Mouse (Mus musculus) frontal cortex, postnatal 10 days (tissue): ENCODE results near the gene Uox.

Experiments
- DNase-seq, 2 experiments: peaks; one replicate each; pipeline ENCODE4 v3.0.0; 2022; ENCODE audit warnings: low spot score in 2 of 2, mixed read lengths in 1 of 2

Uox gene

GRCm38 (mm10) chr3:146570148-146570782 lies at the start of gene Uox:
Gene Uox (plus strand): TSS chr3:146570426.
- no peak for DNase-seq

- peak; percentile 82 to 85 for DNase-seq
Observed at GRCm38 (mm10) chr3:146520798-146521651, 49.2 kb upstream of the Uox start, which contains the start of gene Rpf1. Gene Rpf1 (minus strand): TSS chr3:146521429.

- DNase-seq, result no peak
Observed at GRCm38 (mm10) chr3:146521652-146522020, 48.6 kb upstream of the Uox start.

GRCm38 (mm10) chr3:146528335-146528734 lies 41.9 kb upstream of the Uox start:
- no peak for DNase-seq

- no peak for DNase-seq
Observed at GRCm38 (mm10) chr3:146534986-146535385, 35.2 kb upstream of the Uox start.

- no peak for DNase-seq
Observed at GRCm38 (mm10) chr3:146540521-146541273, 29.5 kb upstream of the Uox start.

GRCm38 (mm10) chr3:146543632-146544031 lies 26.6 kb upstream of the Uox start:
- DNase-seq, result no peak

GRCm38 (mm10) chr3:146554816-146555215 lies 15.4 kb upstream of the Uox start:
- DNase-seq, result no peak

GRCm38 (mm10) chr3:146556567-146556966 lies 13.7 kb upstream of the Uox start:
- DNase-seq, result no peak

GRCm38 (mm10) chr3:146557507-146557906 lies 12.7 kb upstream of the Uox start:
- DNase-seq, result no peak

- DNase-seq, result no peak
Observed at GRCm38 (mm10) chr3:146562936-146563335, 7.3 kb upstream of the Uox start.

- DNase-seq, result peak; percentile 53 to 78
Observed at GRCm38 (mm10) chr3:146564268-146565064, 5.8 kb upstream of the Uox start.

GRCm38 (mm10) chr3:146565065-146565411 lies 5.2 kb upstream of the Uox start:
- DNase-seq, result no peak

- no peak for DNase-seq
Observed at GRCm38 (mm10) chr3:146567366-146567765, 2.9 kb upstream of the Uox start.

GRCm38 (mm10) chr3:146567884-146568530 lies 2.2 kb upstream of the Uox start:
- no peak for DNase-seq

GRCm38 (mm10) chr3:146569594-146569993 lies 632 bp upstream of the Uox start:
- DNase-seq, result no peak

- DNase-seq, result no peak
Observed at GRCm38 (mm10) chr3:146570939-146571338, 713 bp downstream of the Uox start.

- DNase-seq, result no peak
Observed at GRCm38 (mm10) chr3:146571341-146571740, 1.1 kb downstream of the Uox start.

- no peak for DNase-seq
Observed at GRCm38 (mm10) chr3:146577591-146577990, 7.4 kb downstream of the Uox start.

GRCm38 (mm10) chr3:146580039-146580729 lies 10.0 kb downstream of the Uox start:
- no peak for DNase-seq

GRCm38 (mm10) chr3:146583478-146583877 lies 13.3 kb downstream of the Uox start:
- DNase-seq, result no peak
